Comparison of ENCODE assay signal across 8 mouse cellular contexts in the genomic region with DNA sequence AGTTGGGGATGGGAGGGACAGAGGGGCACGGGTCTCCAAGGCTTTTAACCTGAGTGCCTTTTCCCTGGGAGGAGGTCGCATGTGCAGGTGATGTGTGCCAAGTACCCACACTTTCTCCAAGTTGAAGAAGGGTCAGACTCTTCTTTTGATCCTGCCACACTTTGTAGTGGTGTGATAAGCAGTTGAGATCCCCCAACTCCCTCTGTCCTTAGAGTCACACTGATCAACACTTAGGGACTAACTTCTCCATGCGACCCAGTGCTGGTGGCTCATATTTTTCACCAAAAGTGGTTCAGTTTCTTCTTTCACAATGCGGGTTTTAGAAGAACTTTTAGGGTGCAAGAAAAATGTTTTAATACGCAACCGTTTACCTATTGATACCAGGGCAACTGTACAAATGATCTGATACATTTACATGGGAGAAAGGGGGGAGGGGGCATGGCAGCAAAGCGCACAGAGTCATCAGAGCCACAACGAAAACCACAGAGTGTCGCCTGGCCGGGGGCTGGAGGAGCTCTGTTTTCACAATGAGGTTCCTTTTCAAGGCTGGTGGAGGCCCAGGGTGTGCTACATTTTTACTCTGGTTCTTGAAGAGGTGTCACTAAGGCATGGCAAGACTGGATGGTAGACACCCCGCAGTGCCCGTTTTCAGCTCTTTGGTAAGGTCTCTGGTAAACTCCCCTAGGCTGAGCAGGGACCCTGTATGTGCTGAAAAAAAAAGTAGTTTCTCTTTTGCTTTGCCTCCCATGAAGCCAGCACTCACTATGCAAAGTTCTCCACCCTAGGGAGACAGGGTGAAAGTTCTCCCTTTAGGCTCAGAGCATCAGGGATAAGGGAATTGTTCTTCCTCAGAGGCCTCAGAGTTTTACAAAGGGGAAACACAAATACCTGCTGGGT. TPM values are rescaled to one million over a fixed set of nuclear protein-coding genes. Genes with fewer than 3 reads are reported as not detected.
DNase-seq lines count a peak whose midpoint lies in the region; ATAC-seq lines count a peak whose summit lies in the region.

No protein-coding gene starts in this region.

- peaks cover 56% of the 10 kb centered on the region for H3K27me3 ChIP-seq in hindbrain, embryonic 13.5 days

- H3K79me2 ChIP-seq in macrophage (ENCODE audit: inconsistent target): peaks cover 23% of the 10 kb centered on the region; the same call in 1 of the 2 replicates

- H3K4me3 ChIP-seq in hindbrain, embryonic 13.5 days: peak overlapping the region; percentile 35
- H3K4me3 ChIP-seq in macrophage (ENCODE audit: inconsistent target): peak overlapping the region; percentile 69

- H3K9ac ChIP-seq in hindbrain, embryonic 13.5 days: peak overlapping the region; percentile 63

- no peaks in the 10 kb centered on the region for H3K36me3 ChIP-seq in hindbrain, embryonic 13.5 days
- H3K36me3 ChIP-seq in macrophage (ENCODE audit: inconsistent target): no peaks in the 10 kb centered on the region

- WGBS in hindbrain, embryonic 13.5 days: 38% methylated on average over 12 of the region's 12 CpGs
- 1% methylated on average over 12 of the region's 12 CpGs for WGBS in macrophage (ENCODE audit: missing documents)

- peaks cover 13% of the 10 kb centered on the region for H3K4me1 ChIP-seq in hindbrain, embryonic 13.5 days (replicated peaks)

- ATAC-seq in hindbrain, embryonic 13.5 days (ENCODE audit: low FRiP score): no peak
- no peak for ATAC-seq in erythroid progenitor cell, adult 5-6 weeks (replicated peaks; ENCODE audit: low FRiP score, poor library complexity, severe bottlenecking)
- no peak for ATAC-seq in CD4-positive, CD25-positive, alpha-beta regulatory T cell, adult 4 months

- peak; percentile 5 for DNase-seq in gastrocnemius, adult 18-20 months (ENCODE audit: low spot score)
- no peak for DNase-seq in gastrocnemius, adult 8-10 months (ENCODE audit: low spot score in 2 of 2)
- peak; percentile 37 for DNase-seq in c-Kit-positive CD71-negative TER-119-negative erythroid progenitor cells, embryonic 14.5 days (ENCODE audit: low read depth)
- no peak for DNase-seq in thymus, postnatal 14 days

- no peaks in the 10 kb centered on the region for H3K9me3 ChIP-seq in hindbrain, embryonic 13.5 days

- H3K4me2 ChIP-seq in hindbrain, embryonic 13.5 days: peak overlapping the region; percentile 62

- H3K27ac ChIP-seq in hindbrain, embryonic 13.5 days: no peak overlapping the region
- H3K27ac ChIP-seq in macrophage: peak overlapping the region; percentile 89

RNA-seq across cellular contexts. Expression of a gene that starts 0.7 kb away (rescaled TPM):
- total RNA-seq in gastrocnemius, adult 18-20 months (2021): 1 to 10 TPM; 2.3 to 3.1 TPM
- total RNA-seq in gastrocnemius, adult 8-10 months (2022): 1 to 10 TPM; 2.2 to 3.2 (median 2.6) TPM
- polyA plus RNA-seq in hindbrain, embryonic 13.5 days (2015; fragmentation: Nextera tagmentation; extraction: Ambion mirVana): 0.16 TPM in 1 of 2 replicates, not detected in the other
- total RNA-seq in macrophage (2018; cell fraction: chromatin; rRNA removed): 100 to 1,000 TPM; 118 to 408 (median 284) TPM
- 10 to 100 TPM; 22.7 to 54.5 (median 35.5) TPM for total RNA-seq in macrophage (2018; cell fraction: cytosol; rRNA removed)
- 100 to 1,000 TPM in 24 of 26 experiments, 10 to 100 TPM in 2; 84.1 to 205 (median 139) TPM for total RNA-seq in macrophage (2018; cell fraction: nucleus; rRNA removed)
- polyA plus RNA-seq in macrophage (2018): 18.1 to 23.7 TPM (median 19.6 TPM) in 3 replicates
- total RNA-seq in erythroid progenitor cell, adult 5-6 weeks (2015; ENCODE audit: low replicate concordance): 12.2 TPM in 1 of 2 replicates, not detected in the other
- total RNA-seq in erythroid progenitor cell, adult 5-6 weeks (2017; ENCODE audit: low replicate concordance): not detected in 2 replicates
- polyA plus RNA-seq in CD4-positive, CD25-positive, alpha-beta regulatory T cell, adult 4 months (2017; shearing (Covaris generic)): not detected

RNA-seq across cellular contexts. Expression of a gene that starts 30.8 kb away (rescaled TPM):
- 1 to 10 TPM; 4.7 to 7.6 TPM for total RNA-seq in gastrocnemius, adult 18-20 months (2021)
- 10 to 100 TPM in 2 of 4 experiments, 1 to 10 TPM in 2; 5.8 to 17.2 (median 10.4) TPM for total RNA-seq in gastrocnemius, adult 8-10 months (2022)
- 16.1 and 16.8 TPM in 2 replicates for polyA plus RNA-seq in hindbrain, embryonic 13.5 days (2015; fragmentation: Nextera tagmentation; extraction: Ambion mirVana)
- total RNA-seq in macrophage (2018; cell fraction: chromatin; rRNA removed): 1 to 10 TPM in 3 of 26 experiments, under 1 TPM in 19, not detected in 4; 0.17 to 4.1 (median 0.44) TPM
- total RNA-seq in macrophage (2018; cell fraction: cytosol; rRNA removed): 1 to 10 TPM in 7 of 26 experiments, under 1 TPM in 19; 0.23 to 1.5 (median 0.92) TPM
- total RNA-seq in macrophage (2018; cell fraction: nucleus; rRNA removed): 1 to 10 TPM in 9 of 26 experiments, under 1 TPM in 15, not detected in 2; 0.19 to 2.2 (median 0.78) TPM
- 0.62 to 1.4 TPM (median 0.96 TPM) in 3 replicates for polyA plus RNA-seq in macrophage (2018)
- not detected in 2 replicates for total RNA-seq in erythroid progenitor cell, adult 5-6 weeks (2015; ENCODE audit: low replicate concordance)
- total RNA-seq in erythroid progenitor cell, adult 5-6 weeks (2017; ENCODE audit: low replicate concordance): not detected in 2 replicates
- not detected for polyA plus RNA-seq in CD4-positive, CD25-positive, alpha-beta regulatory T cell, adult 4 months (2017; shearing (Covaris generic))

Comparison
In these comparisons a context has a peak if more than half of its experiments do, and no peak if none do; other contexts are left out.
1. DNase-seq: peak in gastrocnemius, adult 18-20 months (single experiment) and c-Kit-positive CD71-negative TER-119-negative erythroid progenitor cells, embryonic 14.5 days (single experiment); none in gastrocnemius, adult 8-10 months (0 of 2) and thymus, postnatal 14 days (single experiment).
2. RNA of a gene that starts 30.8 kb away (total RNA-seq): 5.8 to 17.2 TPM in gastrocnemius, adult 8-10 months and 4.7 to 7.6 TPM in gastrocnemius, adult 18-20 months; not detected in erythroid progenitor cell, adult 5-6 weeks; every median in the first group is over 4 times any median in the second.